ENCODE assay signal across 21 mouse cellular contexts in genomic region chr2:45261949-45262348, GRCm38 (mm10).
A peak's percentile ranks its signal among the peaks of the same experiment; 100 is the strongest.
DNase-seq lines count a peak whose midpoint lies in the region; ATAC-seq lines count a peak whose summit lies in the region.
"Had no signal": no experiment of that assay in that cellular context is flagged by ENCODE, and none has a peak within 500 bp of the region (broad histone marks: within the 10 kb centered on the region; RNA-seq: fewer than 3 reads in every experiment).

No protein-coding gene starts in this region.

- peaks cover 9% of the 10 kb centered on the region; the same call in 1 of the 2 replicates for H3K79me2 ChIP-seq in macrophage (ENCODE audit: inconsistent target)

- peak; percentile 93 for DNase-seq in heart, adult 11 months
- no peak for DNase-seq in heart, embryonic 10.5 days (ENCODE audit: low spot score)
- DNase-seq in lung, postnatal 36 days: peak; percentile 47
- DNase-seq in lung, postnatal 14 days: no peak
- no peak for DNase-seq in cerebellum, postnatal 4 days (ENCODE audit: low spot score in 2 of 2)
- no peak for DNase-seq in adrenal gland, postnatal 36 days
- DNase-seq: cerebellum, adult 11 months; cerebellum, postnatal 14 days; gastrocnemius, postnatal 10 days; heart, adult 2 months; kidney, adult 11 months; layer of hippocampus, postnatal 36 days; lung, embryonic 14.5 days; right cerebral cortex, postnatal 4 days; thymus, adult 18-20 months; thymus, postnatal 4 days had no signal

- H3K4me3 ChIP-seq in heart, embryonic 10.5 days: no peak overlapping the region
- no peak overlapping the region for H3K4me3 ChIP-seq in macrophage (ENCODE audit: inconsistent target)
- H3K4me3 ChIP-seq: embryonic facial prominence, embryonic 15.5 days; heart, adult 2 months; midbrain, embryonic 10.5 days had no signal

- no peaks in the 10 kb centered on the region for H3K9me3 ChIP-seq in heart, embryonic 10.5 days
- H3K9me3 ChIP-seq: embryonic facial prominence, embryonic 15.5 days; midbrain, embryonic 10.5 days had no signal

- no peaks in the 10 kb centered on the region for H3K36me3 ChIP-seq in heart, embryonic 10.5 days
- no peaks in the 10 kb centered on the region for H3K36me3 ChIP-seq in macrophage (ENCODE audit: inconsistent target)
- H3K36me3 ChIP-seq: embryonic facial prominence, embryonic 15.5 days; midbrain, embryonic 10.5 days had no signal

- no peaks in the 10 kb centered on the region for H3K4me1 ChIP-seq in heart, embryonic 10.5 days
- H3K4me1 ChIP-seq: embryonic facial prominence, embryonic 15.5 days; midbrain, embryonic 10.5 days had no signal

- H3K27ac ChIP-seq in heart, embryonic 10.5 days: no peak overlapping the region
- H3K27ac ChIP-seq in macrophage: peak overlapping the region; percentile 92
- H3K27ac ChIP-seq: embryonic facial prominence, embryonic 15.5 days; heart, adult 2 months; kidney, postnatal 0 days; midbrain, embryonic 10.5 days had no signal

- H3K27me3 ChIP-seq in heart, embryonic 10.5 days (ENCODE audit: insufficient read depth, poor library complexity, severe bottlenecking): no peaks in the 10 kb centered on the region
- H3K27me3 ChIP-seq: embryonic facial prominence, embryonic 15.5 days had no signal

- no peak for ATAC-seq in cerebellum, adult (ENCODE audit: insufficient number of reproducible peaks, low FRiP score, low TSS enrichment)

- 70% methylated on average over 3 of the region's 3 CpGs for WGBS in heart, embryonic 10.5 days
- WGBS in macrophage (ENCODE audit: missing documents): 0% methylated on average over 3 of the region's 3 CpGs

Comparison
In these comparisons a context has a peak if more than half of its experiments do, and no peak if none do; other contexts are left out.
1. DNase-seq: peak in heart, adult 11 months (single experiment) and lung, postnatal 36 days (single experiment); none in heart, embryonic 10.5 days (single experiment), lung, postnatal 14 days (single experiment), cerebellum, postnatal 4 days (0 of 2) and adrenal gland, postnatal 36 days (0 of 2).